Mouse (Mus musculus): Measurements from ENCODE around the gene Rab43.

Gene Rab43

DNA sequence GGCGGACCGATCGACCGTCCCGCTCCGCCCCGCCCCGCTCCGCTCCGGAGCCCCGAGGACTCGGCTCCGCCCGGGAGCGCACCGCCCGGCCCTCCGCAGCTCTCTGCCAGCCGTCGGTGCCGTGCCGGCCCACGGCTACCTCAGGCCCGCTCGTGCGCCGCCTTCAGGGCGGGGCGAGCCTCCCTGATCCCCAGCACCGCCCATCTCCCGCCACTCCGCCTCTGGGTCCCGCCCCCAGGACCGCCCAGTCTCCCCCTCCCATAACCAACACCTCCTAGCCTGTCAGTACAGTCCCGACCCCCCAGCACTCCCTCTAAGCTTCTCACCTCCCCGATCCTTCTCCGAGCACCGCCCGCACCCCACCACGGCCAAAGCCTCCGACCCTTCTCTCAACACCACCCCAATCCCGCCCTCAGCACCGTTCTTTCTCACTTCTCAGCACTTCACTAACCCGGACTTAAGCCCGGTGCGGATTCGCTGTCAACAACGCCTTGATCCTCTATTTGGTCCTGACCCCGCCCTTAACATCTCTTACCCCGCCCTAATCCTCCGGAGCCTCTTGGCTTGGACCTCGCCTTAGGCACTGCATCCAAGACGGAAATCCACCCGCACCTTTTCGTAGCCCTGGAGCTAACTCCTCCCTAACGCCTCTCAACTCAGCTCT lies at the start of gene Rab43:
Rab43 (minus strand) TSS at position 490 of the 664 bp plus-strand sequence.
- peak; percentile 96 to 99 for DNase-seq (ENCODE audit: inconsistent age in 2 of 2, low spot score in 1 of 2)

DNA sequence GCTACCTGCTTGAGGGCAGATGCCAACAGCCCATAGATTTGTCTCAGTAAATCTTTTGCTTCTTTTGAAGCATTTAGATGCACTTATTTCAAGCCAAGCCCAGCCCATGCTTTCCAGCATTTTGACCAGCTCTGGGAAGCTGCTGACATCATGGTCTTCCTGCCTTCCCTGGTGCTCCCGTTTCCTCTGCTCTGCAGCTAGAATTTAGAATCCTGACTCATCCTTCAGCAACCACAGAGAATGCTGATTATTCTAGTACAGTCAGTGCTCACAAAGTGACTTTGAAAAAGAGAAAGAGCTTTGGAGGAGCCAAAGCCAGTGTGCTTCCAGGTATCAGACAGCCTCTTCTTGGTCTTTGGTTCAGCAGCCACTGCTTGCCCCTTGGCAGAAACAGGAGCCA lies 45.1 kb upstream of the Rab43 start:
- DNase-seq (ENCODE audit: inconsistent age in 2 of 2, low spot score in 1 of 2), result peak; percentile 55 to 59

DNA sequence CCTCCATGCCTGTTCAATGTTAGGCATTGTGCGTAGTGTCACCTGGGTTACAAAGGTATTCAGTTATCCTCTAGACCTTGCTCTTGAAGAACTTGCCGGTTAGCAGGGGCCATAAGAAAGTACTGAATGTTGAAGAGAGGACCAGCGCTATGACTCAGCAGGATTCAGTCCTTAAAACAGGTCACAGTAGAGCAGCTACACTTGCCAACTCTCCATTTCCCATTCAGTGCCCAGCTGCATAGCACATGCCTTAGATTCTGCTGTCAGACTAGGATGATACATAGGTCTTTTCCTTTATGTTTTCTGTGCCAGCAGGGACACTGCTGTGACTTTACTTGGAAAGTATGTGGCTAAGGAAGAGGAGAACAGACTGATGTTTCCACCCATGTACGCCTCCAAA lies 41.5 kb upstream of the Rab43 start:
- no peak for DNase-seq (ENCODE audit: inconsistent age in 2 of 2, low spot score in 1 of 2)

DNA sequence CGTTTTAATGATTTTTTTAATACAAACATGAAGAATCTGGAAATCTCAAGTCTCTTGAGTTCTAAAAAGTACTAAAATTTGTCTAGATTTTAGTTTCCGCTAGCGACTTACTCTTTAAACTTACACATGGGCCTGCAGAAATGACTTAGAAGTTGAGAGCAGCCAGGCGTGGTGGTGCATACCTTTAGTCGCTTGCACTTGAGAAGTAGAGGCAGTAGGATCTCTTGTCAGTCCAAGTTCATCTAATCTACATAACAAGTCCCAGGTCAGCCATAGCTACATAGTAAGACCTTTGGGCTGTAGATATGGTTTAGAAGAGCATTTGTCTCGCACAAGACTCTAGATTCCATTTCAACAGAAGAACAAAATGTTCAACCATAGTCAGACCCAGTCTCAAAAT lies 39.9 kb upstream of the Rab43 start:
- DNase-seq (ENCODE audit: inconsistent age in 2 of 2, low spot score in 1 of 2), result no peak

DNA sequence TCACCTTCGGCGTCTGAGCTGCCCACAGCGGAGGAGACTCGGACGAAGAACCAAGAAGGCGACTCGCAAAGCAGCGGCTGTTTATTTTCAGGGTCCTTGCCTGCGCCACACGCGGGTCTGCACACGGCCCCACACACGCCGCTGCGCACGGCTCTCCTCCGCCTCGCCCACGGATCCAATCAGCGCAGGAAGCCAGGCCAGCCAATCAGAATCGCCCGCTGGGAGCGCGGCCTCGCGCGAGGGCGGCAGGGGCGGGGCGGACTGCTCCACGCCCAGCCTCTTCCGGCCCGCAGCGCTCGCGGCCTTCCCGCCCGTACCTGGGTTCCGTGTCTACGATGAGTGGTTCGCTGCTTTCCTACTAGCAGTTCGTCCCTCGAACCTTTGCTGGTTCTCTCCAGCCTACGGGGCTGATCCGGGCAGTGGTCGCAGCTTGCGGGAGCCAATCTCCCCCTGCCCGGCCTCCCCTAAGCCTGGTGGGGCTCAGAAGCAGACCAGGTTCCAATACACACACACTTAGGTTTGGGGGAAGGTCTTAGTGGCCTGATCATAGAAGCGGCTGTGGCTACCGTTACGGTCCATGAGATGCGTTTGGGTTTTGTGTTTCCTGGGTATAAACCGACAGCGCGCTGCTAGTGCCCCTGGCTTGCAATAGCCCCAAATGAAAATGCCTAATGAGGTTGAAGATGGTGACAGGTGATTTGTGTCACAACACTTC lies 39.1 kb upstream of the Rab43 start, which contains the start of gene Cnbp:
Cnbp (minus strand) TSS at position 207 of the 715 bp plus-strand sequence.
- DNase-seq (ENCODE audit: inconsistent age in 2 of 2, low spot score in 1 of 2), result peak; percentile 97 to 98

DNA sequence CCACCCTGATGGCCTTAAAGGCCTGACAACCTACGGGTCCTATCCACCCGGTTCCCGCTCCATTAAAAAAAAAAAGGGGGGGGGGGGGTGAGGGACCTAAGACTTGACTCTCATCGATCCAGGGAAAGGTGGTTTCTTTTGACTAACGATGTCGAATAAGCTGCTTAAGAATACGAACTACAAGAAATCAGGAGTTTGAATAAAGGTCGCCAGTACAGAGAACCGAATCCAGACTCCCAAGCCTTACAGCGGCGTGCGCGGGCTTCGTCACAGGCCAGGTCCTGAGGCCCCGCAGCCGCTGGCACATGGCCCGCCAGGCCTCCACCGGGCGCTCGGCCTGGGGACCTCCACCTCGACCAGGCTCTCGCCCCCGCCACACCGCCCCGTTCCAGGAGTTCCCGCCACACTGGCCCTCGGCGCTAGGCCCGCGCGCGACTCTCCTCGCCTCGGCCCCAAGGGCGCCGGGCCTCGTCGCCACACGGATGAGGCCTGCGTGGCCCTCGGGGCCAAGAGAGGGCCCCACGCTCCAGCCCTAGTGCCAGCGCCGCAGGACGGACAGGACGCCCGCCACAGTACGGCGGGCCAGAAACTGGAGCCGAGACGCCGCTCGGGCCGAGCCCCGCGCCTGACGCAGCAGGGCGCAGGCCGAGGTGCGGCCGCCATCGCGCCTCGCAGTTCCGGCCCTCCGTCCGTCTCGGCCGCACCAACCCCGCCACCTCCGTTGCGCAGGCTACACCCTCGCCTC lies 38.4 kb upstream of the Rab43 start:
- DNase-seq (ENCODE audit: inconsistent age in 2 of 2, low spot score in 1 of 2), result peak; percentile 74 to 91

DNA sequence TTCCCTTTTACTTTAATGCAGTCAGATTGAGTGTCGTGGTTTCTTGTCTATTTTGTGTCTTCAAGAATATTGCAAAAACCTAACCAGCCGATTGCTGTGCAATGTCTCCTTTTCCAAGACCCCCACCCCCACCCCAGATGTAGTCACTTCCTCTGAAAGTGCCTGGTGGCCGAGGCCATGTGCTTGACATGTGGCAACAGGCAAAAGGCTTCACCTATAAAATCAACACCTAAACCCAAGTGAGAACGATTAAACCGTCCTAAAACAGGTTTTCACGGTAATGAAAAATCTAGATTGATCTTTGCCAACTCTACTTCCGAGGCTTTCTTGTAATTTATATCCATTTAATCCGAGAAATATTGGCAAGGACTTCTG lies 37.8 kb upstream of the Rab43 start:
- peak in 1 of 2 experiments; percentile 64 for DNase-seq (ENCODE audit: inconsistent age in 2 of 2, low spot score in 1 of 2)

DNA sequence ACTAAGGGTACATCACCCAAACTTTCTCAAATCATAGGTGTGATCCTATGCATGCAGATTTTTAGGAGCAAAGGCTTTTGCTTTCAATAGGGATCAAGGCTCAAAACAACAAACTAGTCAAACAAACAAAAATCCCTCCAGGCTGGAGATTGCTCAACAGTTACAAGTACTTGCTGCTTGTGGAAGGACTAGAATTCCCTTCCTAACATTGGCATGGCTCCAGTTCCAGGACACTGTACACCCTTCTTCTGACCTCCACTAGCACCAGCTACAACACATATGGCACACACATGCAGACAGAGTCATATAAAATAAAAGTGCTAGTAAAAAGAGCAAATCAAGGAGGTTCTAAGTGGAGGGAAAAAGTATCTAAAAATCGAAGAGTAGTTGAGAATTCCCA lies 34.8 kb upstream of the Rab43 start:
- DNase-seq (ENCODE audit: inconsistent age in 2 of 2, low spot score in 1 of 2), result peak in 1 of 2 experiments; percentile 70

DNA sequence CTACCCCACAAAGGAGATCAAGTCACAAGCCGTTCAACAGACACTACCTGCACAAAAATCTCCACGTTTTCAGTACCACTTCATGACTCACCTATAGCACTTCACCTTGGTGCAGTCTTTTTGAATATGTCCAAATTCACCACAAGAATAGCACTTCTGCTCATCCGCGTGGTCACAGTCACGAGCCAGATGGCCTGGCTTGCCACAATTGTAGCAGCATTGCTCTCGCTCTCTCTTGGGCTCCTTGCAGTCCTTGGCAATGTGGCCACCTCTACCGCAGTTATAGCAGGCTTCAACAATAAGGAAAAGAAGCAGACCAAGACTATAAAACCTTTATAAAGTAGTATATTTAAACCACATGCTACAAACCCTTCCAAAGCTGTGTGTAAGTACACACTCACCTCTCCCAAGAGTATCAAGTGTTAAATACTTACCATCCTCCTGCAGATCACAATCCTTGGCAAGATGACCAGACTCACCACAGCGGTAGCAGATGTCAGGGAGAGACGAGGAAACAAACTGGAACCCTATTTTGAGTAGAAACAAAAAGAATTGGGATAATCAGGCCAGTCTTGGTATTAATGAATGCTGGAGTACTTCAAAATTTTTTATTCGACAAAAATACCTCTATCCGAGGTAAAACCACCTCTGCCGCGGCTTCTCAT lies 33.2 kb upstream of the Rab43 start:
- no peak for DNase-seq (ENCODE audit: inconsistent age in 2 of 2, low spot score in 1 of 2)

DNA sequence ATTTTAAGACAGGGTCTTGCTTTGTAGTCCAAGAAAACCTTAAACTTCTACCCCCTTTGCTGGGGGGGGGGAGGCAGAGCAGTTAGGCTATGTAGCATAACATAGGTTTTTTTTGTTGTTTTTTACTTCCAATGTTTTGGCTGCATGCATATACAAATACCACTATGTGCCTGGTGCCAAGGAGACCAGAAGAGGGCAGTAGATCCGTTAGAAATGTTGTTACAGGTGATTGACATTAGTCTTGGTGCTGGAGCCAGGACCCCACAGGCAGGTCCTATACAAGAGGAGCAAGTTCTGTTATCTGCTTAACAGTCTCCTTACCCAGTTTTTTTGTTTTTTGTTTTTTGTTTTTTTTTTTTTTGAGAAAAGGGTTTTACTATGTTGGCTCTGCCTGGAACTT lies 30.3 kb upstream of the Rab43 start:
- DNase-seq (ENCODE audit: inconsistent age in 2 of 2, low spot score in 1 of 2), result no peak

DNA sequence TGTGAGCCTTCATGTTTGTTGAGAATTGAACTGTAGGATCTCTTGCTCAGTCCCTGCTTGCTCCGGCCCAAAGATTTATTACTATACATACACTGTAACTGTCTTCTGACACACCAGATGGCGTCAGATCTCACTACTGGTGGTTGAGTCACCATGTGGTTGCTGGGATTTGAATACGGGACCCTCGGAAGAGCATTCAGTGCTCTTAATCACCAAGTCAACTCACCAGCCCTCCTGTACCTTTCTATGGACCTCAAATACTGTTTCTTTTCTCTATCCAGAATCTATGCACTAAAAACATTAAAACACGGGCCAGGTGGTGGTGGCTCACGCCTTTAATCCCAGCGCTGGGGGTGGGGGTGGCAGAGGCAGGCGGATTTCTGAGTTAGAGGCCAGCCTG lies 29.7 kb upstream of the Rab43 start:
- no peak for DNase-seq (ENCODE audit: inconsistent age in 2 of 2, low spot score in 1 of 2)

DNA sequence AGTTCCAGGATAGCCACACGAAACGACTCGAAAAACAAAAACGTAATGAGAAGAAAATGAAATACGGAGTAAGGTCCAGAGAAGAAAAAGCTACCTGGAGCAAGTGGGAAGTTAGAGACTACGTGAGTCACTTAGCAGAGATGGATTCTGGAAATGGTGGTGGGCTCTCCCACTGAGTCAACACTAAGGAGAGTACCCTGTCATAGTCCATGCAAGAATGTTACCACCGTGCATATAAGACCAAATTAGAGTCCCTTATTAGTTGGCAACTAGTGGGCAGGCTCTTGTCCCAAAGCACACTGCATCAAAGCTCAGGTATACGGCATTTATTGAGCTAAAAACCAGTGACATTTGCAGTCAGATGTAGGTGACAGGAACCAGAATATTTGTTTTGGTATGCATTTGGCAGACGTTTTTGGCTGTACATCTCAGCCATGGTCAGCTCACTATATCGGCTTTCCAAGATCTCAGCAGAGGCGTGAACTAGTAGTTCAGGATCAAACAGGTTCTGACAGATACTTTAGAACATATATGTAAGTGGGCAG lies 27.9 kb upstream of the Rab43 start:
- no peak for DNase-seq (ENCODE audit: inconsistent age in 2 of 2, low spot score in 1 of 2)

DNA sequence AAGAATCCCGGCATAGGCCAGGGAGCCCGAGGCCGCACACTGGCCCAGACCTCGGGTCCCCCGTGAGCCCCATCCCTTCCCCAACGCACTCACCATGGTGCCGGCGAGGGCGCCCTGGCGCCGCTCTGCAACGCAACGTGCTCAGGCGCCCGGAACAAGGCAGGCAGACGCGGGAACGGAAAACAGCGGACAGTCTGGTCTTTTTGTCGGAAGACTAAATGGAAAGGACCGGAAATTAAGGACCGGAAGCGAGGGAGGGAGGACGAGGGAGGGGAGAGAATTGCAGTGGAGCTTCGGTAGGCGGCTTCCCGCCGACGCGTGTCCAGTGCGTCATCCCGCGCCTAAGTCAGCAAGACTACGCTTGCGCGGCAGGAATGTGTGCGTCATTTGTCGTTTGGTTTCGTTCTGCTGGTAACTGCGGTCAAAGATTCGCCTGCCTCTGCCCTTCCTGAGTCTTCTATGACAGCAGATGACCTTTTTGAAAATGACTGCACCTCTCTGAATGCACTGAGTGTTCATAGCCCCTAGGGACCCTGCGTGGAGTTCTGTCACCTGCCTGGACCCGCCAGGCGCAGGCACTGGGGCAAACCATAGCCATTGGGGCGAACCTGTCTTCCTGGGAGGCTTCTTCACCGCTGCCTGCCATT lies 26.7 kb upstream of the Rab43 start, which contains the start of gene Isy1:
Isy1 (minus strand) TSS at position 248 of the 647 bp plus-strand sequence.
- DNase-seq (ENCODE audit: inconsistent age in 2 of 2, low spot score in 1 of 2), result peak; percentile 97 to 99

DNA sequence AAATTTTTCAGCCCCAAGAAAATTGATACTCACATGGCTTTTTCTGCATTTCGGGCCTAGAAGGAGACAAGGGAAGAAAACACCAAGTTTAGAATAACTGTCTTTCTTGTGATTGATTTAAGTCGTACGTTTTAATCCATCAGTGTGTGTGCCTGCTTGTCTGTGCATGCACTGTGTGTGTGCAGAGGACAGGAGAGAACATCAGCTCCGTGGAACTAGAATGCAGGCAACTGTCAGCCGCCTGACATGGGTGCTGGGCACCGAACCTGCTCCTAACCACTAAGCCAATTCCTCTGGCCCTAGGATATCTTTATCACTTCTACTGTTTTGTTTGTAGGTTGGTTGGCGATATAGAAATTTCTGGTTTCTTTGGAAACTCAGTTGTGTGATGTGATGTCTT lies 23.7 kb upstream of the Rab43 start, which contains the start of gene Gm45140:
Gm45140 (minus strand) TSS at position 101 of the 400 bp plus-strand sequence.
- DNase-seq (ENCODE audit: inconsistent age in 2 of 2, low spot score in 1 of 2), result no peak

DNA sequence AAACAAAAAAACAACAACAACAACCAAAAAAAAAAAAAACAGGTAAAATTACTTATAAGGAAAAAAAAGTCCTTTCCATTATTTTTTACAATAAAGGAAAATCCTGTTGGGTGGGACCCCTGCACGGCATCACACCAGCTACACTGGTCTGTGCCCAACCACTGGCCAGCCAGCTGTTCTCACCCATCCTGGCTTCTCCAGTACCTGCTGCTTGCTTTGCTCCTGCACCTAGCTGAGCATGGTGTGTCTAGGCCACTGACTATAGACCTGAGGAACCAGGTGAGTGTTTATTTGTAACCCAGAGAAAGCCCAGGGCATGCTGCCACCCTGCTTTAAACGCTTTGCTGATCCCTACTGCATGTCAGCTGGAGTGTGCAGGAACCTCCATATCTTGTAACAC lies 8.4 kb upstream of the Rab43 start:
- DNase-seq (ENCODE audit: inconsistent age in 2 of 2, low spot score in 1 of 2), result no peak

DNA sequence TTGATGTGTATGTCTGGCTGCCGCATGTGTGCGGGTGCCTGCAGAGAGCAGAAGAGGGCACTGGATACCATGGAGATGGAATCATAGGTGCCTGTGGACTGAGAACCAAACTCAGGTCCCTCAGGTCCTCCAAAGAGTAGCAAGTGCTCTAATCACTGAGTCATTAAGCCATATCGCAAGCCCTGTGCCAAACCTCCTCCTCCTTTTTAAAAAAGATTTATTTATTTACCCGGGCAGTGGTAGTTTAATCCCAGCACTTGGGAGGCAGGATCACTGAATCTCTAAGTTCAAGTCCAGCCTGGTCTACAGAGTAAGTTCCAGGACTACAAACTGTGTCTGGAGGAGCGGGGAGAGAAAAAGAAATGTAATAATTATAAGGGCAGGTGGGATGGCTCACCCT lies 2.5 kb upstream of the Rab43 start:
- DNase-seq (ENCODE audit: inconsistent age in 2 of 2, low spot score in 1 of 2), result no peak

DNA sequence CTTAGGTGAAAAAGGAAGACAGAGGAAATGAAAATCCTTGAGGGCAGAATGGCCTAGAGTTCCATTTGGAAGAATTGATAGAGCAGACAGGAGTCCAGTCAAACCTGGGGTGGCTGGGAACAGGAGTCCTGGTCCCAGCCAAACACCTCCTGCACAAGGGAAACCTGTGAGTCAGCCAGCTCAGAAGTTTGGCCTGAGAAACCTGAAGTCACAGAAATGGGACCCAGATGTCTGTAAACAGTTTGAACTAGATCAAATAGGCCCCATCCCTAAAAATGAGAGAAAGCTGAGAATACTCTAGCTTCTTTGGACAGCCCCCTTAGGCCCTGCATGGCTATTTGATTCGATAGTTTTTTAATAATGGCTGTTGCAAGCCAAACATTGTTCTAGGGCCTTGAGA lies 692 bp upstream of the Rab43 start:
- DNase-seq (ENCODE audit: inconsistent age in 2 of 2, low spot score in 1 of 2), result no peak

DNA sequence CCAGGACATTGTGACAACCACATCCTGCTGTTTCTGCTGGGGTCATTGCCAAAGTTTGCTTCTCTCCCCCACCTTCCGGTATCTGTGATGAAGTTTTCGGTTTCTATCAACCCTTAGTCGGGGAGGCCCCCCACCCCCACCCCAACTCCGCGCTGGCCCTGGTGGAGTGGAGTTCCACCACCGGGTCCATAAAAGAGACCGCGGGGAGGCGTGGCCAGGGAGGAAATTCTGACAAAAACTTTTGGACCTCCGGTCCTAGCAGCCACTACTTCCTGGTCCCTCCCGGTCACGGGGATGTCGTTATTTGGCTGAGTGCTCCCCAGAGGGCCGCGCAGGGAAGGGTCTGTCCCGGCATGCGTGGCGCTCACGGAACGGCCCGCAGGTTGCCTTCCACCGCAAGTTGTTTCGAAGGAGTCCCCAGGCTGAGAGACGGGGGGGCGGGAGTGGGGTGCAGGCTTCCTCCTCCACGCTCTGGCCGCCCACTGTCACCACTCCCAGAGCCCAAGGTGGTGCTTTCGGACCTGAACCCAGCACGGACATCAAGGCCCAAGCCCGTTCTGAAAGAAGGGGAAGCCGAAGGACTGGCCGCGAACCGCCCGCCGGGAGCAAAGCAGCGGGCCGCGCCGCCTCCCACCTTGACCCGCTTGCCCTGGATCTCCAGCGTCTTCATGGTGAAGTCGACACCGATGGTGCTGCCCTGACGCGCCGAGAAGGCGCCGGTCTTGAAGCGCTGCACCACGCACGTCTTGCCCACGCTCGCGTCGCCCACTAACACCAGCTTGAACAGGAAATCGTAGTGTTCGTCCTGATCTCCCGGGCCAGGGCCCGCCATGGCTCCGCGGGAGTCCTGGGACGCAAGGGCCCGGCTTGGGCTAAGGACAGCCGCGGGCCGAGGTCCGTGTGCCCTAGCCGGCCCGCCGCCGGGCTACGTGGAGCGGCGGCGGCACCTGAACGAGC lies 973 bp downstream of the Rab43 start:
- DNase-seq (ENCODE audit: inconsistent age in 2 of 2, low spot score in 1 of 2), result peak; percentile 79 to 91

DNA sequence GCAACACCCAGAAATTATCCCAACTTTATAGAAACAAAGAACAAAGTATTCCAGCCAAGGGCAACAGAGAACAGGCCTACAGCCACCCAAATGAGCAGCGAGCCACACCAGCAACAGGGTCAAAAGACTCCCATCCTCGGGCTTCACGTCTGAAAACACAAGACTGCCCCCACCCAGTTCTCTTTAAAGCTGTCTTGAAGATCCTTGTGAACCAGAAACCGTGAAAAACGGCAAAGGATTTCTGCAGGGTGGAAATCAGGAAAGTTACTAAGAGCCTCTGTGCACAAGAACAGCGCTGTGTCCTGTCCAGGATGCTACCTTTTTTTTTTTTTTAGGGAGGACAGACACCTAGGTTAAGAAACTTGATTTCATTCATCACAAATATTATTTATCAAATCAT lies 1.7 kb downstream of the Rab43 start:
- no peak for DNase-seq (ENCODE audit: inconsistent age in 2 of 2, low spot score in 1 of 2)
